Mouse (Mus musculus) hindbrain, embryonic 12.5 days (tissue): ENCODE results near the gene Arap2. TPM values are rescaled to one million over a fixed set of nuclear protein-coding genes. Genes with fewer than 3 reads are reported as not detected.
"Not testable (repeated sequence)": the region's sequence is repeated elsewhere in the genome, so short reads cannot be mapped to it uniquely, and the experiment has no call there.

Experiments used
- ATAC-seq: fragments of 200-750 bp; cut with Nextera tagmentation; 2 replicates; pipeline ENCODE4 v1.8.0; 2017; ENCODE audit warnings: moderate TSS enrichment; ENCODE audit not compliant: low FRiP score
- H3K27ac ChIP-seq: fragments of 300-500 bp; sonication (generic); 2 replicates; pipeline ENCODE4 v1.5.1; 2016; ENCODE audit warnings: mild to moderate bottlenecking
- H3K27me3 ChIP-seq: fragments of 300-500 bp; sonication (generic); 2 replicates; pipeline ENCODE4 v1.6.1; 2016; ENCODE audit warnings: mild to moderate bottlenecking
- H3K36me3 ChIP-seq: fragments of 300-500 bp; sonication (generic); 2 replicates; pipeline ENCODE4 v1.6.1; 2016; ENCODE audit warnings: mild to moderate bottlenecking
- H3K4me1 ChIP-seq: fragments of 300-500 bp; sonication (generic); 2 replicates; pipeline ENCODE4 v1.6.1; 2016
- H3K4me2 ChIP-seq: fragments of 300-500 bp; sonication (generic); replicated peaks from 2 replicates; pipeline ENCODE4 v1.6.1; 2016; ENCODE audit warnings: mild to moderate bottlenecking
- H3K4me3 ChIP-seq: fragments of 300-500 bp; sonication (generic); 2 replicates; pipeline ENCODE4 v1.5.1; 2016; ENCODE audit warnings: mild to moderate bottlenecking
- H3K9ac ChIP-seq: fragments of 300-500 bp; sonication (generic); 2 replicates; pipeline ENCODE4 v1.6.1; 2016; ENCODE audit warnings: mild to moderate bottlenecking, moderate library complexity
- H3K9me3 ChIP-seq: fragments of 300-500 bp; sonication (generic); replicated peaks from 2 replicates; pipeline ENCODE4 v1.6.1; 2016; ENCODE audit warnings: mild to moderate bottlenecking
- WGBS: fragments of 180-500 bp; shearing (Covaris S2); methylation state at CpG from one replicate; pipeline ENCODE4 v1.1.7; 2016; 5-methylcytosine and 5-hydroxymethylcytosine counted together
- polyA plus RNA-seq: library from polyadenylated mRNA; unstranded; fragments of >200 nt; fragmentation: Nextera tagmentation; extraction: Ambion mirVana; gene quantifications from 2 replicates; pipeline ENCODE4 v1.2.1, GENCODE M21; 2016

The Arap2 gene
- polyA plus RNA-seq, 1 experiment from 2014 or later = 3.0 TPM

GRCm38 (mm10) chr5:62763046-62763445 lies 2.9 kb downstream of the Arap2 start:
- Histone ChIP-seq H3K27me3 (no peaks in the 10 kb centered on the region), H3K36me3 (no peaks in the 10 kb centered on the region), H3K4me3 (no peak overlapping the region), H3K9ac (no peak overlapping the region), H3K9me3 (no peaks in the 10 kb centered on the region), H3K4me2 (no peak overlapping the region), H3K27ac (no peak overlapping the region), H3K4me1 (no peaks in the 10 kb centered on the region)
- 90% methylated on average over 1 of the region's 1 CpGs for WGBS
- ATAC-seq = no peak

GRCm38 (mm10) chr5:62762298-62762960 lies 3.5 kb downstream of the Arap2 start:
- H3K4me2 ChIP-seq = no peak overlapping the region
- H3K27me3 ChIP-seq = no peaks in the 10 kb centered on the region
- WGBS = 72% methylated on average over 4 of the region's 4 CpGs
- H3K4me3 ChIP-seq = no peak overlapping the region
- no peak overlapping the region for H3K27ac ChIP-seq
- H3K4me1 ChIP-seq = no peaks in the 10 kb centered on the region
- no peak overlapping the region for H3K9ac ChIP-seq
- no peaks in the 10 kb centered on the region for H3K36me3 ChIP-seq
- no peak for ATAC-seq
- H3K9me3 ChIP-seq = no peaks in the 10 kb centered on the region

DNA sequence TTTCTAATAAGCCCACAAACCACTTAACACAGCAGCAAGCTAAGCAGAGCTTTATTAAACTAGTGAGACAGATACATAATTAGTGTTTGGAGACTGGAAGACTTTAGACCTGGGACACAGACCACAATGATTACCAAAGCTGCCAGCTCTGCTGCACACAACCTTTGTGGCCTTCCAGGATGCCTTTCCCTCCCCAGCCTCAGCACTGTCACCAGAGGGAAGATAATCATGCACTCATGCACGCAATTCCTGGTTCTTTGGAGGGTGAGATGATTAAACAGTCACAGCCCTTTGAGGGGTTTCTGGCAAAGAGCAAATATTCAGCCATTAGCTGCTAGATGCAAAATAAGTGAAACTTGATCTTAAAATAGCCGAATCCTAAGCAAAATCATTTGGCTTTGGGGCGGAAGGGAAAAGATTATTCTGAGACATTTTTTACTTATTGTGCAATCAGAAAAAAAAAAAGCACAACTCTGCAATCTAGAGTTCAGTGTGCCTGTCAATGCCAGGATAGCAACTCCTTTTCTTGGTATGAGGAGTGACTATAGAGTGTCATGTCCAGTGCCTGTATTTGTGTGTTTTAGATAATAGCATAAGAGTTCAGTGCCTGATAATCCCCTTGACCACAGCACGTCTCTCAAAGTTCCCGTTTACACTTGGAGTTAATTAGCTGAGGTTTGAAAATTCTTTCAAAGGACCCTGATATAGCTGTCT lies 5.0 kb downstream of the Arap2 start:
- Histone ChIP-seq H3K27ac (no peak overlapping the region), H3K9ac (no peak overlapping the region), H3K27me3 (no peaks in the 10 kb centered on the region), H3K4me2 (no peak overlapping the region), H3K4me3 (no peak overlapping the region), H3K36me3 (no peaks in the 10 kb centered on the region), H3K9me3 (no peaks in the 10 kb centered on the region), H3K4me1 (no peaks in the 10 kb centered on the region)
- WGBS = 61% methylated on average over 5 of the region's 5 CpGs
- ATAC-seq = no peak

- H3K4me3 ChIP-seq = no peak overlapping the region
- no peak overlapping the region for H3K4me2 ChIP-seq
- 79% methylated on average over 3 of the region's 3 CpGs for WGBS
- no peak for ATAC-seq
- no peak overlapping the region for H3K9ac ChIP-seq
- no peak overlapping the region for H3K27ac ChIP-seq
- H3K27me3 ChIP-seq = no peaks in the 10 kb centered on the region
- no peaks in the 10 kb centered on the region for H3K36me3 ChIP-seq
- H3K4me1 ChIP-seq = no peaks in the 10 kb centered on the region
- H3K9me3 ChIP-seq = no peaks in the 10 kb centered on the region
Measured at GRCm38 (mm10) chr5:62755808-62756527, 10.0 kb downstream of the Arap2 start.

DNA sequence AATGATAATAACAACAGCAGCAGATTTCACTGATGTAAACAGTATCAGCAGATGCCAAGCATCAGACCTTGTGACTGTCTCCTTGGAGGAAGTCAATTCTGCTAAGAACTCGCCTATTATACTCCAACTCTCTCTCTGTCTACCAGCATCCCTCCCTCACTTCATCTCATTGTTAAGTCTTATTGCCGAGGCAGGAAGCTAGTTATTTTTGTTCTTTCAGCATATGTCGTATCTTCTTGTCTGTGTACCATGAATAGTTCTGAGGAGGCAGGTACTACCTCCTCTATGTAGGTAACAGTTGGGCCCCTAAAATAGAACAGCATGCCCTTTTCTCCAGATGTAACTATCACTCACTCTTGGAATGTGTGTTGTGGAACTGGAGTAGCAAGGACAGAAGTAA lies 13.0 kb downstream of the Arap2 start:
- Histone ChIP-seq H3K9me3 (no peaks in the 10 kb centered on the region), H3K36me3 (no peaks in the 10 kb centered on the region), H3K4me2 (no peak overlapping the region), H3K4me1 (no peaks in the 10 kb centered on the region), H3K27ac (no peak overlapping the region), H3K4me3 (no peak overlapping the region), H3K9ac (no peak overlapping the region), H3K27me3 (no peaks in the 10 kb centered on the region)
- 75% methylated on average over 3 of the region's 3 CpGs for WGBS
- ATAC-seq = no peak

- no peaks in the 10 kb centered on the region for H3K27me3 ChIP-seq
- H3K9ac ChIP-seq = no peak overlapping the region
- no peaks in the 10 kb centered on the region for H3K9me3 ChIP-seq
- no peak for ATAC-seq
- no peak overlapping the region for H3K4me2 ChIP-seq
- no peak overlapping the region for H3K4me3 ChIP-seq
- no peaks in the 10 kb centered on the region for H3K4me1 ChIP-seq
- no peak overlapping the region for H3K27ac ChIP-seq
- 65% methylated on average over 2 of the region's 2 CpGs for WGBS
- no peaks in the 10 kb centered on the region for H3K36me3 ChIP-seq
Measured at GRCm38 (mm10) chr5:62751692-62752091, 14.3 kb downstream of the Arap2 start.

DNA sequence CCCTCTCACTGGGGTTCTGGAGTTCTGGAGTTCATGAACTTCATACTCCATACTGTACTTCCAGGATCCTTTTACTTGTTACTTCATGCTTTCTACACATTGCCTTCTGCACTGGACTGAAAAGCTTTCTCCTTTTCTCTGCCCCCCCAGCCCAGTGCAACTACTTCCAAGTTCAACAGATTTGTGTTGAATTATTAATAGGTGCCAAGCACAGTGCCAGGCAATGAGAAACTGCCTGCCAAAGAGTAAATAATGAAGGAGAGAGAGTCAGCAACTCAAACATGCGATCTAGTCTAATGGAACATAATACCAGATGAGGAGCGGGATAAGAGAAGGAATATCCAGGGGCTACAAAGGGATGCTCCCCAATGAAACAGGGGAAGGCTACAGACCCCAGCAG lies 17.8 kb downstream of the Arap2 start:
- WGBS = 96% methylated on average over 2 of the region's 2 CpGs
- no peak overlapping the region for H3K4me2 ChIP-seq
- no peak overlapping the region for H3K9ac ChIP-seq
- no peaks in the 10 kb centered on the region for H3K27me3 ChIP-seq
- no peak for ATAC-seq
- H3K36me3 ChIP-seq = no peaks in the 10 kb centered on the region
- no peaks in the 10 kb centered on the region for H3K9me3 ChIP-seq
- no peaks in the 10 kb centered on the region for H3K4me1 ChIP-seq
- H3K4me3 ChIP-seq = no peak overlapping the region
- H3K27ac ChIP-seq = no peak overlapping the region

DNA sequence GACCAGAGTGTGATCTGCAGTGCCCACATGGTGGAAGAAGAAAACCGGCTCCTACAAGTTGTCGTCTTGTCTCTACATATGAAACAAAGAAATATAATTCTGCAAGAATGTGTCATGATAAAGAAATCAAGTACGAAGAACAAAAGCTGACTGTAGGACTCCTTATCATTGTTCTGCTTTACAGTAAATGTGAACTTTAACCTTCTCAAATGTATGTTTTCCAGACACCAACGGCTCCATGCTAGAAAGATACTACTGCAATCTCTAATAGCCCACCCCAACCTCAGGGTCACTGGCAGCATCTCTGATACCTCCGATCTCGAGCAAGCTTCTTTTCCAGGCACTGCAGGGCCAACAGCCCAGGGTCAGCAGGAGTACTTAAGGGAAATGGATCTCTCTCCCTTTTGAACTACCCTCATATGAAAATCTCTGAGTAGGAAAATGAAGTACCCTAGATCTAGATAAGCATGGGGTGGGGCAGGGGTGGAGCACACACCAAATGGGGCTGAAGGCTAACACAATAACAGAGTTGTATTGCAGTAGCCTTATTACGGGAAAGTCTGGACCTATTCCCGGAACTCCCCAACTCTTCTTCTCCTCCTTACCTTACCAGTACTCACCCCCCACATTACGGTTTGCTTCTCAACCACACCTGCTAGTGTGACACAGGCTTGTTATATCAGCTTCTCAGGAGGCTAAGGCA lies 22.6 kb downstream of the Arap2 start:
- Histone ChIP-seq H3K36me3 (no peaks in the 10 kb centered on the region), H3K9me3 (no peaks in the 10 kb centered on the region), H3K4me3 (no peak overlapping the region), H3K4me2 (no peak overlapping the region), H3K27me3 (no peaks in the 10 kb centered on the region), H3K4me1 (no peaks in the 10 kb centered on the region), H3K27ac (no peak overlapping the region), H3K9ac (no peak overlapping the region)
- WGBS = 90% methylated on average over 9 of the region's 9 CpGs
- no peak for ATAC-seq

- H3K27ac ChIP-seq = no peak overlapping the region
- H3K4me3 ChIP-seq = no peak overlapping the region
- H3K9ac ChIP-seq = no peak overlapping the region
- no peaks in the 10 kb centered on the region for H3K9me3 ChIP-seq
- H3K4me1 ChIP-seq = no peaks in the 10 kb centered on the region
- ATAC-seq = no peak
- no peaks in the 10 kb centered on the region for H3K36me3 ChIP-seq
- no peaks in the 10 kb centered on the region for H3K27me3 ChIP-seq
- 85% methylated on average over 9 of the region's 9 CpGs for WGBS
- no peak overlapping the region for H3K4me2 ChIP-seq
Measured at GRCm38 (mm10) chr5:62739451-62740415, 26.2 kb downstream of the Arap2 start.

GRCm38 (mm10) chr5:62730573-62730972 lies 35.4 kb downstream of the Arap2 start:
- ATAC-seq, H3K4me1 ChIP-seq, H3K9ac ChIP-seq, H3K27me3 ChIP-seq, H3K4me2 ChIP-seq, H3K4me3 ChIP-seq, H3K27ac ChIP-seq, H3K9me3 ChIP-seq, H3K36me3 ChIP-seq: not testable (repeated sequence)
- 95% methylated on average over 7 of the region's 7 CpGs for whole genome bisulfite sequencing

DNA sequence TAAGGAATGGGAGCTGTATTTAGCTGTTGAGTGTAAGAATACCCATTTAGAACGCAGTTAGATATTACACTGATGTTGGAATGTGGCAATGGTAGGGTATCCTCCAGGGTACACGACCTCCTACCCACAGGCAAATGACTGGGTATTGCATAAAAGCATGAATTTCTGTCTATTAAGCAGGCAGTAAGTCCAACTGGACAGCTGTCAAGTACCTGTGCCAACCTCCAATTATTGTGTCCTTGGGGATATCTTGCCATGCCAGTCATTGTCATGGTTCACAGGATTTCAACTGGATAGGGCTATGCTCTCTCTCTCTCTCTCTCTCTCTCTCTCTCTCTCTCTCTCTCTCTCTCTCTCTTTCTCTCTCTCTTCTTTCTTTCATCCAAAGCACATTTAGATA lies 40.4 kb downstream of the Arap2 start:
- no peak for ATAC-seq
- H3K4me1 ChIP-seq = no peaks in the 10 kb centered on the region
- no peak overlapping the region for H3K4me3 ChIP-seq
- H3K27ac ChIP-seq = no peak overlapping the region
- no peaks in the 10 kb centered on the region for H3K36me3 ChIP-seq
- H3K9me3 ChIP-seq = no peaks in the 10 kb centered on the region
- 85% methylated on average over 2 of the region's 2 CpGs for WGBS
- no peak overlapping the region for H3K4me2 ChIP-seq
- no peaks in the 10 kb centered on the region for H3K27me3 ChIP-seq
- no peak overlapping the region for H3K9ac ChIP-seq
